Mouse (Mus musculus): ENCODE results near the gene 2210017I01Rik. TPM values are rescaled to one million over a fixed set of nuclear protein-coding genes. Genes with fewer than 3 reads are reported as not detected.

2210017I01Rik gene
- polyA plus RNA-seq, 1 experiment from 2014 or later: not detected

DNA sequence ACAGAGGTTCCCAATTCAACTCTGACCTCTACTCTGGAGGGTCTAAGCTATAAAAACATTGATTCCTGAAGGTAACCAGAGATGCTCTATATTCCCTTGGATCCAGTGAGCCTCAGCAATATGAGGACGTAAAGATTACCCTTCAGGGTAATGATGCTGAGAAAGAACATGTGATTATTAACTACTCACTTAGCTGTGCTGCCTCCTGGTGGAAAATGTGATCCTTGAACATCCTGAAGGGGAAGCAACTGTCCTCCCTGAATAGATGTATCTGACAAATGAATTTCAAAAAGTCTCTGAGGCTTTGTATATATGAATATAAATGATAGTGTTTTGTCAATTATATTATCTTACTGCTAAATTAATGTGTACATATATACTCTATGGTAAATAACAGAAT, 6.8 kb downstream of the 2210017I01Rik start:
- WGBS (ENCODE audit: insufficient replicate concordance): 43% methylated on average over 1 of the region's 1 CpGs
- Histone ChIP-seq H3K27me3 (ENCODE audit: control insufficient read depth, insufficient read depth, low read length) (no peaks in the 10 kb centered on the region), H3K36me3 (ENCODE audit: control insufficient read depth, insufficient read depth, low read length) (no peaks in the 10 kb centered on the region), H3K4me3 (ENCODE audit: low read depth, low read length) (no peak overlapping the region), H3K4me2 (no peak overlapping the region), H3K27ac (ENCODE audit: low read depth, low read length) (no peak overlapping the region), H3K9me3 (replicated peaks; ENCODE audit: control insufficient read depth, low read length) (no peaks in the 10 kb centered on the region), H3K9ac (ENCODE audit: low read depth, low read length) (no peak overlapping the region), H3K4me1 (ENCODE audit: control insufficient read depth, insufficient read depth, low read length) (no peaks in the 10 kb centered on the region)
- no peak for ATAC-seq (replicated peaks; ENCODE audit: insufficient number of reproducible peaks, low FRiP score, low TSS enrichment)

DNA sequence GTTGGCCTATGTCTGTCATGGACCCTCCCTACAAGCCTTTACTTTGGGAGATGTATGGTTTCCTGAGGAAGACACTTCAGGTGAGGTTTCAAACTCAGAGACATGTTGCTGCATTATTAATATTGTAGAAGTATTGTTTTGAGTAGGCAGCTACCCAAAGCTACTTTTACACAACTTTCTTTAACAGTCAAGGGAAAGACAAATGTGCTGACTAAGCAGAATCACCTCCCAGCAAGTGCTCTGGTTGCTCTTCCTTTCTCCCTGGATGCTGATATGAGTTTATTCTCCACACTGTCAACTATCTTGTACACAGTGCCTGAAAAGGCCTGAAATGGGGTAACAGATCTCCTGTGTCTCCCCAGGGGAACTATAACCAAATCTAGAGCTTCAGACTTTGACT, 7.3 kb downstream of the 2210017I01Rik start:
- no peak overlapping the region for H3K4me3 ChIP-seq (ENCODE audit: low read depth, low read length)
- no peaks in the 10 kb centered on the region for H3K36me3 ChIP-seq (ENCODE audit: control insufficient read depth, insufficient read depth, low read length)
- no peak overlapping the region for H3K9ac ChIP-seq (ENCODE audit: low read depth, low read length)
- no peak overlapping the region for H3K27ac ChIP-seq (ENCODE audit: low read depth, low read length)
- no peaks in the 10 kb centered on the region for H3K4me1 ChIP-seq (ENCODE audit: control insufficient read depth, insufficient read depth, low read length)
- H3K4me2 ChIP-seq: no peak overlapping the region
- no peak for ATAC-seq (replicated peaks; ENCODE audit: insufficient number of reproducible peaks, low FRiP score, low TSS enrichment)
- no peaks in the 10 kb centered on the region for H3K27me3 ChIP-seq (ENCODE audit: control insufficient read depth, insufficient read depth, low read length)
- no peaks in the 10 kb centered on the region for H3K9me3 ChIP-seq (replicated peaks; ENCODE audit: control insufficient read depth, low read length)

DNA sequence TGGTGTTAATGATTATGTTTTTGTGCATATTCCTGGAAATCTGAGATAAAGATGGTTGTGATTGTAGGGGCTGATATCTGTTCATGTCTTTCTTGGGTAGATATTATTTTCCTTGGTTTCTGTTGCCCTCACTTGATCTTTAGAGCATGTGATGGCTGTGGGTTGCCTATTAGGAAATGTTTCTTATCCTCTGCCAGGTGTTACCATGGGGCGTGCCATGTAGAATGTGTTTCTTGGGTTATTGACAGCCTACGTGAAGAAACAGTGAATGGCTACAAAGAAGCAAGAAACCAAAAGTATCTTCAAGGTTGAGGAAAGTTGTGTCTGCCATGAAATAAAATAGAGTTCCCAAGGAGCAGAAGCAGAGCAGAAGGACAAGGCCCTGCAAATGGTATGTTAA, 8.9 kb downstream of the 2210017I01Rik start:
- H3K4me3 ChIP-seq (ENCODE audit: low read depth, low read length): no peak overlapping the region
- no peaks in the 10 kb centered on the region for H3K27me3 ChIP-seq (ENCODE audit: control insufficient read depth, insufficient read depth, low read length)
- H3K9me3 ChIP-seq (replicated peaks; ENCODE audit: control insufficient read depth, low read length): no peaks in the 10 kb centered on the region
- H3K4me2 ChIP-seq: no peak overlapping the region
- H3K36me3 ChIP-seq (ENCODE audit: control insufficient read depth, insufficient read depth, low read length): no peaks in the 10 kb centered on the region
- ATAC-seq (replicated peaks; ENCODE audit: insufficient number of reproducible peaks, low FRiP score, low TSS enrichment): no peak
- H3K4me1 ChIP-seq (ENCODE audit: control insufficient read depth, insufficient read depth, low read length): no peaks in the 10 kb centered on the region
- no peak overlapping the region for H3K27ac ChIP-seq (ENCODE audit: low read depth, low read length)
- H3K9ac ChIP-seq (ENCODE audit: low read depth, low read length): no peak overlapping the region
- WGBS (ENCODE audit: insufficient replicate concordance): 81% methylated on average over 2 of the region's 2 CpGs

DNA sequence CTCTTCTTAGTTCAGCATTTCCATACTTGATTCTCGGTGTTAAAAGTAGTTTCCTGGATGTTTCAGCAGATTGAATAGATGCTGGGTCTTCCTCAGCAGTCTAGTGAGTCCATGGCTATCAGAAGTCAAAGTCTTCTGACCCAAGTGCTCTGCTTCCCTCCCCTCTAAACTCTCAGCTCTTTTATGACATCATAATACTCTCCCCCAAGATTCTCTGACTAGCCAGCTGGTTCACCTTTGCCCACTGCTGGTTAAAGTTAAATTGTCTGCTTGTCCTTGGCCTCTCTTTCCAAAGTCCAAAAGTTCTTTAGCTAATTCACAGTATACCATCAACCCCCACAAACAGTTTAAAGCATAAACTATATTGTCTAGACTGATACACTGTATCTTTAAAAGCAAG, 18.4 kb downstream of the 2210017I01Rik start, which contains the start of gene Smcp:
Gene Smcp, minus strand, starts transcription at position 140 of the 400 bp plus-strand sequence.
- WGBS (ENCODE audit: insufficient replicate concordance): 76% methylated on average over 1 of the region's 1 CpGs
- H3K9me3 ChIP-seq (replicated peaks; ENCODE audit: control insufficient read depth, low read length): no peaks in the 10 kb centered on the region
- no peaks in the 10 kb centered on the region for H3K36me3 ChIP-seq (ENCODE audit: control insufficient read depth, insufficient read depth, low read length)
- H3K4me3 ChIP-seq (ENCODE audit: low read depth, low read length): no peak within 1 kb of the TSS
- no peaks in the 10 kb centered on the region for H3K27me3 ChIP-seq (ENCODE audit: control insufficient read depth, insufficient read depth, low read length)
- ATAC-seq (replicated peaks; ENCODE audit: insufficient number of reproducible peaks, low FRiP score, low TSS enrichment): no peak
- no peak within 1 kb of the TSS for H3K4me2 ChIP-seq
- no peak within 1 kb of the TSS for H3K27ac ChIP-seq (ENCODE audit: low read depth, low read length)
- H3K4me1 ChIP-seq (ENCODE audit: control insufficient read depth, insufficient read depth, low read length): no peaks in the 10 kb centered on the region
- H3K9ac ChIP-seq (ENCODE audit: low read depth, low read length): no peak within 1 kb of the TSS

DNA sequence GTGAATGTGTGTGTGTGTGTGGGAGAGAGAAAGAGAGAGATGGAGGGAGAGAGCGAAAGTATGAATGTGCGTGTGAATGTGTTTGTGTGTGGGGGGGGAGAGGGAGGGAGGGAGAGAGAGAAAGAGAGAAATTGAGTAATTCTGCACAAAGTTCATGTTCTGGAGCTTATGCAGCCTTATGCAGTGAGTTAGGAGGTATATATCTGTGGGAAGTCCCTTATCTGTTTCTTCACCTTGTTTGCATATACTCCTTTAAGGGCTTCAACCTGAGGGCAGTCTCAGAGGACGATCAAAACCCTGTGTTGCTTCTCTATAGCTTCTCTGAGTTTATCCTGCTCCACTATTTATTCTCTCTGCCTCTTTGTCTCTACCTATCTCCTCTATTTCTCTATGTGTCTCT, 20.1 kb downstream of the 2210017I01Rik start:
- H3K9ac ChIP-seq (ENCODE audit: low read depth, low read length): no peak overlapping the region
- H3K27ac ChIP-seq (ENCODE audit: low read depth, low read length): no peak overlapping the region
- H3K27me3 ChIP-seq (ENCODE audit: control insufficient read depth, insufficient read depth, low read length): no peaks in the 10 kb centered on the region
- H3K4me3 ChIP-seq (ENCODE audit: low read depth, low read length): no peak overlapping the region
- H3K4me2 ChIP-seq: no peak overlapping the region
- no peaks in the 10 kb centered on the region for H3K36me3 ChIP-seq (ENCODE audit: control insufficient read depth, insufficient read depth, low read length)
- 74% methylated on average over 3 of the region's 3 CpGs for WGBS (ENCODE audit: insufficient replicate concordance)
- H3K9me3 ChIP-seq (replicated peaks; ENCODE audit: control insufficient read depth, low read length): no peaks in the 10 kb centered on the region
- H3K4me1 ChIP-seq (ENCODE audit: control insufficient read depth, insufficient read depth, low read length): no peaks in the 10 kb centered on the region
- no peak for ATAC-seq (replicated peaks; ENCODE audit: insufficient number of reproducible peaks, low FRiP score, low TSS enrichment)

DNA sequence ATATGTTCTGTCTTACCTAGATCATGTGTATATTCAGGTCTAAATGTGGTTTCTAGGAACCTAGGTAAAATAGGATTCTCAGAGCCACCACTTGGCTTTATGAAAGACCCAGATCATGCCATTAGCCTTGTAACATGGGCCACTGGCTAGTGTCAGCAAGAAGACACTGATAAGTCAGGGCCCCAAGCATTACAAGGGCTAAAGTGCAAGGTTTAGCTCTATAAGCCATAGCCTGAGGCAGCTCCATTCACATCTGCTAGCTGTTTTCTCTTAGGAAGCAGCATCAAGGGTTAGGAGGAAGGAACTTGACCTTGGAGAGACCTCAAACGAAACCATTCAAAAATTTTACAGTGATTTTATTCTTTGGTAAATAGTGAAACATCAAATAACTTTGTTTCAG, 22.2 kb downstream of the 2210017I01Rik start:
- no peak overlapping the region for H3K4me2 ChIP-seq
- H3K9me3 ChIP-seq (replicated peaks; ENCODE audit: control insufficient read depth, low read length): no peaks in the 10 kb centered on the region
- WGBS (ENCODE audit: insufficient replicate concordance): 52% methylated on average over 1 of the region's 1 CpGs
- H3K36me3 ChIP-seq (ENCODE audit: control insufficient read depth, insufficient read depth, low read length): no peaks in the 10 kb centered on the region
- H3K27me3 ChIP-seq (ENCODE audit: control insufficient read depth, insufficient read depth, low read length): no peaks in the 10 kb centered on the region
- no peaks in the 10 kb centered on the region for H3K4me1 ChIP-seq (ENCODE audit: control insufficient read depth, insufficient read depth, low read length)
- no peak overlapping the region for H3K4me3 ChIP-seq (ENCODE audit: low read depth, low read length)
- no peak overlapping the region for H3K27ac ChIP-seq (ENCODE audit: low read depth, low read length)
- H3K9ac ChIP-seq (ENCODE audit: low read depth, low read length): no peak overlapping the region
- ATAC-seq (replicated peaks; ENCODE audit: insufficient number of reproducible peaks, low FRiP score, low TSS enrichment): no peak

DNA sequence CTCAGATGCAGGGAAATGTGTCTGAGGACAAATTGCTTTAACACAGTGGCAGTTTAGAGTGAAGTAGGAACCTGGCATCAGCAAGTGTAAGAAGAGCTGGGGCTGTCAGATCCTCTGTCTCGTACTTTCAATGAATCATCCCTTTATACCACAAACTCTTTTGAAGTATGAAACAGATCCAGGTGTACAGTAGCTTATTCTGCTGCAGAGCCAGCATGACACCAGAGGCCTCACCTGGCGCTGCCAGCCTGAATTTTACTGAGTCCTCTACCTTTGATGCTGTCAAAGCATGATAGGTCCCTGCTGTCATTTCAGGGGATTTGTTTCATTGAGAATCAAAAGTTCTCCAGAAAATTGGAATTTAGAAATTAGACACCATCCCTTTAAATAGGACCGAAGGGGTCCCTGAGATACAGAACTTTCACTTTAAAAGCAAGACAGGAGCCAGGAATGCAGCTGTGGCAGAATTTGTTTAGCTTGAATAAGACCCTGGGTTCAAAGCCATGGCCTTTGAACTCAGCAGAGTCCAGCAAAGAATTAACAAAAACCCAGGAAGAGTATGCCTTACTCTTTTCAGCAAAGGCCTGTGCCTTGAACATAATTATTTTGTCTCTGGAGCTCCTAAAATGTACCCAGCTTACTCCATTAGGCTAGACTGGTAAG, 24.0 kb downstream of the 2210017I01Rik start:
- Histone ChIP-seq H3K4me3 (ENCODE audit: low read depth, low read length) (no peak overlapping the region), H3K4me2 (no peak overlapping the region)

DNA sequence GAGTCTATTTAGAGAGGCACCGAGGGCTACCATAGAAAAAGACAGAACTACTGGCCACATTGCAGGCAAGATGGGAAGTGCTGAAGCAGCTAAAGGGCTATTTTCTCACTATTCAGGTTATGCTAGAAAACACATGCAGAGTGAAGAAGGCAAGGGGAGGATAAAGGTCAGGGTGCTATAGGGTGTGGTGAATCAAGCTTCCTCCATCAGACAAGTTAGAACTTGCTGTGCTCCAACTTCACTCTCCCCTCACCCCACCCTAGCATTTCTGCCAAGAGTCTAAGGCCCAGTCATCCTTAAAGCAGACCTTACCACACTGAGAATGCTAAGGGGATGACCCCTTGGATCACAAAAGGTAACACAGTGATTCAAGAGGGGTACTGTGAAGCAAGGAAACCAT, 27.8 kb downstream of the 2210017I01Rik start:
- no peak overlapping the region for H3K9ac ChIP-seq (ENCODE audit: low read depth, low read length)
- no peak overlapping the region for H3K27ac ChIP-seq (ENCODE audit: low read depth, low read length)
- no peak for ATAC-seq (replicated peaks; ENCODE audit: insufficient number of reproducible peaks, low FRiP score, low TSS enrichment)
- no peaks in the 10 kb centered on the region for H3K9me3 ChIP-seq (replicated peaks; ENCODE audit: control insufficient read depth, low read length)
- H3K4me2 ChIP-seq: no peak overlapping the region
- H3K4me3 ChIP-seq (ENCODE audit: low read depth, low read length): no peak overlapping the region
- no peaks in the 10 kb centered on the region for H3K27me3 ChIP-seq (ENCODE audit: control insufficient read depth, insufficient read depth, low read length)
- H3K4me1 ChIP-seq (ENCODE audit: control insufficient read depth, insufficient read depth, low read length): no peaks in the 10 kb centered on the region
- no peaks in the 10 kb centered on the region for H3K36me3 ChIP-seq (ENCODE audit: control insufficient read depth, insufficient read depth, low read length)
- 75% methylated on average over 1 of the region's 1 CpGs for WGBS (ENCODE audit: insufficient replicate concordance)

More for the DNA sequence above, 24.0 kb downstream of the 2210017I01Rik start:
- no peaks in the 10 kb centered on the region for H3K36me3 ChIP-seq (ENCODE audit: control insufficient read depth, insufficient read depth, low read length)
- ATAC-seq (replicated peaks; ENCODE audit: insufficient number of reproducible peaks, low FRiP score, low TSS enrichment): no peak
- no peak overlapping the region for H3K27ac ChIP-seq (ENCODE audit: low read depth, low read length)
- H3K27me3 ChIP-seq (ENCODE audit: control insufficient read depth, insufficient read depth, low read length): no peaks in the 10 kb centered on the region
- no peak overlapping the region for H3K9ac ChIP-seq (ENCODE audit: low read depth, low read length)
- no peaks in the 10 kb centered on the region for H3K9me3 ChIP-seq (replicated peaks; ENCODE audit: control insufficient read depth, low read length)
- H3K4me1 ChIP-seq (ENCODE audit: control insufficient read depth, insufficient read depth, low read length): no peaks in the 10 kb centered on the region
- 62% methylated on average over 3 of the region's 3 CpGs for WGBS (ENCODE audit: insufficient replicate concordance)

DNA sequence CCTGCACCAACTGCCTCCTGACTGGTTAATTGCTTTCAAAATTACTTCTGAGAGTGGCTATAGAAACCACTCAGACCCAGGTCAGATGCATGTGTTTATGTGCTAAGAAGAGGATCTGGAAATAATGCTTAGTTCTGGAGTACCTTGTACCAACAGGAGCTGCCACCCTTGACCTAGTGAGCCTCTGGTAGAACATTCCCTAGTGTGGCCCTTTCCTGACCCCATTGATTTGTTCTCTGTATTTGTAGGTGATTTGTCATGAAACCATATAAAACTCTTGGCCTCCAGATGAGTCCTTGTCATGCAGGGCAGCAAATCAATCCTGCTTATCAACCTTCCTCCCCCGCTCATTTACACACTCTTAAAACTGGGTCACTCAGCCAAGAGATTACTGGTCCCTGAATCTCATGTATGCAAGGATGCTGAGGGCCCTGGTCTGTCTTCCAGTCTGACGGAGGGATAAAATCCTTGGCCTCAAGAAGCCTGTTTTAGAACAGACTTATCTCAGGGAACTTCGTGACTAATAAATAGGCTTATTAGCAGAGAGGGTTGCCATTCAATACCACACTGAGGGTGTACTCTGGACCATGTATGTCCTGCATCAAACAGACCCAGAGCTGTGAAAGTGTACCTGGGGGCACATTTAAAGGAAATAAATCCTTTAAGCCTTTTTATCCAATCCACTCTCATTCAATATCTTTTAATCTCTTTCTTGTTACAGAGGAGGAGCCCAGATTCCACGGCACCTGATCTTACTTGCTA, 28.5 kb downstream of the 2210017I01Rik start:
- no peak overlapping the region for H3K4me2 ChIP-seq

More for the DNA sequence above, 28.5 kb downstream of the 2210017I01Rik start:
- 62% methylated on average over 4 of the region's 4 CpGs for WGBS (ENCODE audit: insufficient replicate concordance)
- H3K4me3 ChIP-seq (ENCODE audit: low read depth, low read length): no peak overlapping the region
- no peak for ATAC-seq (replicated peaks; ENCODE audit: insufficient number of reproducible peaks, low FRiP score, low TSS enrichment)
- H3K9ac ChIP-seq (ENCODE audit: low read depth, low read length): no peak overlapping the region
- no peaks in the 10 kb centered on the region for H3K27me3 ChIP-seq (ENCODE audit: control insufficient read depth, insufficient read depth, low read length)
- H3K4me1 ChIP-seq (ENCODE audit: control insufficient read depth, insufficient read depth, low read length): no peaks in the 10 kb centered on the region
- no peaks in the 10 kb centered on the region for H3K9me3 ChIP-seq (replicated peaks; ENCODE audit: control insufficient read depth, low read length)
- H3K27ac ChIP-seq (ENCODE audit: low read depth, low read length): no peak overlapping the region
- no peaks in the 10 kb centered on the region for H3K36me3 ChIP-seq (ENCODE audit: control insufficient read depth, insufficient read depth, low read length)
